Mouse (Mus musculus) kidney, embryonic 14.5 days (tissue): ENCODE data around the gene Ankrd39. TPM values are rescaled to one million over a fixed set of nuclear protein-coding genes. Genes with fewer than 3 reads are reported as not detected.

Experiments
- ATAC-seq: fragments of 200-750 bp; cut with Nextera tagmentation; 2 replicates; pipeline ENCODE4 v1.8.0; 2017; ENCODE audit warnings: moderate number of reproducible peaks, mild to moderate bottlenecking, moderate TSS enrichment, moderate library complexity; ENCODE audit not compliant: low FRiP score, low TSS enrichment
- H3K27ac ChIP-seq: fragments of 300-500 bp; sonication (generic); 2 replicates; pipeline ENCODE4 v1.5.1; 2014; ENCODE audit warnings: low read depth, mild to moderate bottlenecking, low read length, moderate library complexity, mixed read lengths
- H3K27me3 ChIP-seq: fragments of 300-500 bp; sonication (generic); 2 replicates; pipeline ENCODE4 v1.6.1; 2014; ENCODE audit warnings: mild to moderate bottlenecking, low read length; ENCODE audit not compliant: control insufficient read depth, insufficient read depth
- H3K36me3 ChIP-seq: fragments of 300-500 bp; sonication (generic); 2 replicates; pipeline ENCODE4 v1.6.1; 2014; ENCODE audit warnings: low read length, mixed read lengths; ENCODE audit not compliant: control insufficient read depth, insufficient read depth
- H3K4me1 ChIP-seq: fragments of 300-500 bp; sonication (generic); 2 replicates; pipeline ENCODE4 v1.6.1; 2014; ENCODE audit warnings: low read length, mixed read lengths; ENCODE audit not compliant: control insufficient read depth, insufficient read depth
- H3K4me2 ChIP-seq: fragments of 300-500 bp; sonication (generic); replicated peaks from 2 replicates; pipeline ENCODE4 v1.6.1; 2014; ENCODE audit warnings: low read depth, mild to moderate bottlenecking, low read length
- H3K4me3 ChIP-seq: fragments of 300-500 bp; sonication (generic); 2 replicates; pipeline ENCODE4 v1.5.1; 2014; ENCODE audit warnings: mild to moderate bottlenecking, low read length
- H3K9ac ChIP-seq: fragments of 300-500 bp; sonication (generic); 2 replicates; pipeline ENCODE4 v1.6.1; 2014; ENCODE audit warnings: low read depth, mild to moderate bottlenecking, low read length, moderate library complexity
- H3K9me3 ChIP-seq: fragments of 300-500 bp; sonication (generic); 2 replicates; pipeline ENCODE4 v1.6.1; 2016; ENCODE audit warnings: low read length; ENCODE audit not compliant: control insufficient read depth
- WGBS: fragments of 180-500 bp; shearing (Covaris S2); extraction: QIAGEN DNeasy Blood & Tissue Kit; methylation state at CpG from one replicate; pipeline ENCODE4 v1.1.7; 2014; 5-methylcytosine and 5-hydroxymethylcytosine counted together
- polyA plus RNA-seq: library from polyadenylated mRNA; unstranded; fragments of >200 nt; fragmentation: Nextera tagmentation; extraction: Ambion mirVana; gene quantifications from 2 replicates; pipeline ENCODE4 v1.2.1, GENCODE M21; 2014

Ankrd39 gene
- polyA plus RNA-seq, 1 experiment from 2014 or later: 22.7 TPM

DNA sequence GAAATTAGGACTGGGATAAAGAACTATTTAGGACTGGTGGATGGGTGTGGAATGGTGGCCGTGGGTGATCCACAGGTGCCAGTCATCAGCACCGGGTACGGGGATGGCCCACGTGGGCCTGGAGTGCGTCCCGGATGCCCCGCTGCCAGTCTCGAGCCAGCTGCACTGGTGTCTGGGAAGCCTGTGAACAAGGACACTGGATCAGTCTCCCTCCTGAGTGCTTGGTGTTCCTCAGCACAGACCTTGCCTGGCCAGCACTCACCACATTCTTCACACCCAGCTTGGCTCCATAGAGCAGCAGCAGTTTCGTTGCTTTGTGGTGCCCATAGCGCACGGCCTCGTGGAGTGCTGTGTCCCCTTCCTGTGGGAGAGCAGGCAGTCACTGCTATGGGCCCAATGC, 15.8 kb downstream of the Ankrd39 start:
- Histone ChIP-seq H3K4me1 (no peaks in the 10 kb centered on the region), H3K4me2 (no peak overlapping the region), H3K9me3 (no peaks in the 10 kb centered on the region), H3K4me3 (no peak overlapping the region), H3K27ac (no peak overlapping the region), H3K27me3 (no peaks in the 10 kb centered on the region), H3K9ac (no peak overlapping the region), H3K36me3 (peaks cover 10% of the 10 kb centered on the region)
- WGBS: 88% methylated on average over 12 of the region's 12 CpGs
- no peak for ATAC-seq

GRCm38 (mm10) chr1:36530962-36531361, 16.3 kb downstream of the Ankrd39 start:
- ATAC-seq: no peak
- H3K4me3 ChIP-seq: no peak overlapping the region
- WGBS: 96% methylated on average over 7 of the region's 7 CpGs

GRCm38 (mm10) chr1:36530485-36530884, 16.8 kb downstream of the Ankrd39 start:
- no peak for ATAC-seq
- H3K9me3 ChIP-seq: no peaks in the 10 kb centered on the region
- 78% methylated on average over 8 of the region's 8 CpGs for WGBS

More at GRCm38 (mm10) chr1:36530962-36531361, 16.3 kb downstream of the Ankrd39 start:
- H3K4me1 ChIP-seq: no peaks in the 10 kb centered on the region
- no peak overlapping the region for H3K27ac ChIP-seq
- no peaks in the 10 kb centered on the region for H3K27me3 ChIP-seq
- no peaks in the 10 kb centered on the region for H3K9me3 ChIP-seq
- no peak overlapping the region for H3K4me2 ChIP-seq
- peaks cover 15% of the 10 kb centered on the region for H3K36me3 ChIP-seq
- H3K9ac ChIP-seq: no peak overlapping the region

DNA sequence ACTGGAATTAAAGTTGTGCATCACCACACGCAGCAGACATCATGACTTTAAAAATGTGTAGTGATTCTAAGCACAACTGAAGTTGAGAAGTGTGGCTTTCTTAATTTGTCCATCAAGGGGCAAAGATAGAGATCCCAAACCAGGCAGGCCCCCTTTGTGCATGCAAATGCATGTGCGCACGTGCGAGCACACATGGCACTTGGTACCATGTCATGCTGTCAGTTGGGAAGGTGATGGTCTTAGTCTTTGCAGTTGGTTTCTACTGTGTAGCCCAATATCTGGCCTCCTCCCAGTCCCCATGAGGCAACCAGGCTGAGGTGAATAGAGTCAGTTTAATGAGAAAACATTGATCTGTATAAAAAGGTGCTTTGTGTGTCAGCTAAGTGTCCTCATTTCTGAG, 17.4 kb downstream of the Ankrd39 start:
- WGBS: 96% methylated on average over 4 of the region's 4 CpGs
- no peaks in the 10 kb centered on the region for H3K9me3 ChIP-seq
- no peak overlapping the region for H3K9ac ChIP-seq
- no peaks in the 10 kb centered on the region for H3K4me1 ChIP-seq
- H3K4me2 ChIP-seq: no peak overlapping the region
- H3K27ac ChIP-seq: no peak overlapping the region
- no peaks in the 10 kb centered on the region for H3K27me3 ChIP-seq
- H3K4me3 ChIP-seq: no peak overlapping the region
- H3K36me3 ChIP-seq: peaks cover 24% of the 10 kb centered on the region
- no peak for ATAC-seq

More at GRCm38 (mm10) chr1:36530485-36530884, 16.8 kb downstream of the Ankrd39 start:
- Histone ChIP-seq H3K9ac (no peak overlapping the region), H3K27me3 (no peaks in the 10 kb centered on the region), H3K36me3 (peaks cover 19% of the 10 kb centered on the region), H3K27ac (no peak overlapping the region), H3K4me2 (no peak overlapping the region), H3K4me3 (no peak overlapping the region), H3K4me1 (no peaks in the 10 kb centered on the region)

- Histone ChIP-seq H3K4me1 (no peaks in the 10 kb centered on the region), H3K27ac (no peak overlapping the region), H3K9ac (no peak overlapping the region), H3K36me3 (peaks cover 30% of the 10 kb centered on the region), H3K4me3 (no peak overlapping the region), H3K27me3 (no peaks in the 10 kb centered on the region), H3K4me2 (no peak overlapping the region), H3K9me3 (no peaks in the 10 kb centered on the region)
- 81% methylated on average over 4 of the region's 4 CpGs for WGBS
- no peak for ATAC-seq
Observed at GRCm38 (mm10) chr1:36529274-36529673, 18.0 kb downstream of the Ankrd39 start.

- Histone ChIP-seq H3K4me2 (no peak overlapping the region), H3K36me3 (peaks cover 39% of the 10 kb centered on the region), H3K27ac (no peak overlapping the region), H3K9ac (no peak overlapping the region), H3K4me1 (no peaks in the 10 kb centered on the region), H3K27me3 (no peaks in the 10 kb centered on the region), H3K4me3 (no peak overlapping the region), H3K9me3 (no peaks in the 10 kb centered on the region)
- WGBS: 28% methylated on average over 1 of the region's 1 CpGs
- no peak for ATAC-seq
Observed at GRCm38 (mm10) chr1:36528351-36528750, 18.9 kb downstream of the Ankrd39 start.

- H3K4me2 ChIP-seq: no peak overlapping the region
- H3K27ac ChIP-seq: no peak overlapping the region
- WGBS: 91% methylated on average over 10 of the region's 10 CpGs
- H3K27me3 ChIP-seq: no peaks in the 10 kb centered on the region
- H3K9me3 ChIP-seq: no peaks in the 10 kb centered on the region
- ATAC-seq: no peak
- no peaks in the 10 kb centered on the region for H3K4me1 ChIP-seq
- H3K9ac ChIP-seq: no peak overlapping the region
- H3K4me3 ChIP-seq: no peak overlapping the region
- peaks cover 49% of the 10 kb centered on the region for H3K36me3 ChIP-seq
Observed at GRCm38 (mm10) chr1:36526903-36527302, 20.3 kb downstream of the Ankrd39 start.

- ATAC-seq: no peak
- peaks cover 53% of the 10 kb centered on the region for H3K36me3 ChIP-seq
Observed at GRCm38 (mm10) chr1:36525774-36526173, 21.5 kb downstream of the Ankrd39 start.

DNA sequence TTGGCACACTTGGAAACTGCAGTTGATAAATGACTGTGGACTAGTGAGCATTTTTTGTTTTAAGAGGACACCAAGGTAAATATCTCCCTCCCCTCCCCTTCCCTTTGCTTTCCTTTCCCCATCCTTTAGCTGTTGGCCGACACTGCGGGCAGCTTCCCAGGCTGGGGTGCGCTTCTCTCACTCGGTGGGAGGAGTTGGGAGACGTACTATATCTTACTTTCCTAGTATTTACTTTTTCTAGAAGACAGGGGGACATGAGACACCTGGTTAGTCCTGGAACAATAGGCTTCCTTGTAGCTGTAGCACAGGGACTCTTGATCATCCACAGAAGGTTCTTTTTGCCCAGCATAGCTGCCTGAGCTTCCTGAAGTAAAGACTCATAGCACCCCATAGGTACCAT, 23.2 kb downstream of the Ankrd39 start:
- no peaks in the 10 kb centered on the region for H3K9me3 ChIP-seq
- no peak overlapping the region for H3K4me3 ChIP-seq
- 56% methylated on average over 5 of the region's 5 CpGs for WGBS
- no peak for ATAC-seq
- H3K4me1 ChIP-seq: no peaks in the 10 kb centered on the region
- no peak overlapping the region for H3K27ac ChIP-seq
- H3K4me2 ChIP-seq: no peak overlapping the region
- H3K27me3 ChIP-seq: no peaks in the 10 kb centered on the region
- H3K9ac ChIP-seq: no peak overlapping the region
- peaks cover 66% of the 10 kb centered on the region for H3K36me3 ChIP-seq

More at GRCm38 (mm10) chr1:36525774-36526173, 21.5 kb downstream of the Ankrd39 start:
- no peaks in the 10 kb centered on the region for H3K9me3 ChIP-seq
- no peaks in the 10 kb centered on the region for H3K27me3 ChIP-seq
- no peak overlapping the region for H3K9ac ChIP-seq
- no peaks in the 10 kb centered on the region for H3K4me1 ChIP-seq
- 94% methylated on average over 12 of the region's 12 CpGs for WGBS
- no peak overlapping the region for H3K4me3 ChIP-seq
- H3K4me2 ChIP-seq: no peak overlapping the region
- H3K27ac ChIP-seq: no peak overlapping the region
